Mouse (Mus musculus) adrenal gland, postnatal 10 days (tissue): ENCODE results near the gene Jmjd8. TPM values are rescaled to one million over a fixed set of nuclear protein-coding genes. Genes with fewer than 3 reads are reported as not detected.

Source experiments
- DNase-seq: peaks from one replicate; pipeline ENCODE4 v3.0.0; 2021; ENCODE audit warnings: mixed read lengths
- total RNA-seq, 2 experiments: library from RNA; stranded (reverse); gene quantifications; 2 replicates each; pipeline ENCODE4 v1.2.3; 2021

Jmjd8 gene
- total RNA-seq, 2 experiments from 2014 or later = 54.9 to 62.3 TPM

DNA sequence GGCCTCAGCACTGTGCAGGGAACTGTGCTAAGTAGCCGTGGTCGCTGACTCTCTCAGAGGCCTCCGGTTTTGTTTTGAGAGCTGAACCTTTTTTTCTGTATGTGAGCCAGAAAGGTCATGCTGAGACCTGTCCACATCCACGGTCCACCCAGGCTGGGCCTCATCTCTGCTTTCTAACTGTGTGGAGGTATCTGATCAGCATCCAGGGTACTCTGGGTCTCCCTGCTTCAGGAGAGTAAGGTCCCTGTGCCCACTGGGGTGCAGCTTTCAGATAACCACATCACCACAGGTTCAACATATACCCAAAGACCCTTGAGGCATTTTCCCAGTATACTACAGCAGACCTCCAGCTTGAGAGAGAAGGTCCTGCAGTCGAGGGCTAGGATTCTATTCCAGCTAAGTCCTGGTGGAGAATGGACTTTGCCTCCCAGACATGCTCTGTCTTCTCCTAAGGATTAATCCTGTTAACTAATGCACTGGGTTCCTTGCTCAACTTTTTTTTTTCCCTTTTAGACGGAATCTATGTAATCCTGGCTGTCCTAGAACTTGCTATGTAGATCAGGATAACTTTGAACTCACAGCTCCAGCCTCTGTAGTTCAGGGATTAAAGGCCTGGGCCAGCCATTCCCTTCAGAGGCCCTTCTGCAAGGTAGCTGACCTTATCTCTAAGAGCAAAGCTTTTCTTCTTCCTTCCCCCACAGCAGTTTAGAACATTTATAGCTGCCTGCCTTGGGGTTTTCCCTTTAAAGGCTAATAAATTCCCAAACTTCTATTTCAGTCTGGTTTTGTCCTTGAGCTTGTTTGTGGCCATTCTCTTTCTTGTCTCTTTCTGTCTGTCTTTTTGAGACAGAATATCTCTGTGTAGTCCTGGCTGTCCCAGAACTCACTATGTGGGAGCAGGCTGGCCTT lies 33.3 kb downstream of the Jmjd8 start:
- no peak for DNase-seq

DNA sequence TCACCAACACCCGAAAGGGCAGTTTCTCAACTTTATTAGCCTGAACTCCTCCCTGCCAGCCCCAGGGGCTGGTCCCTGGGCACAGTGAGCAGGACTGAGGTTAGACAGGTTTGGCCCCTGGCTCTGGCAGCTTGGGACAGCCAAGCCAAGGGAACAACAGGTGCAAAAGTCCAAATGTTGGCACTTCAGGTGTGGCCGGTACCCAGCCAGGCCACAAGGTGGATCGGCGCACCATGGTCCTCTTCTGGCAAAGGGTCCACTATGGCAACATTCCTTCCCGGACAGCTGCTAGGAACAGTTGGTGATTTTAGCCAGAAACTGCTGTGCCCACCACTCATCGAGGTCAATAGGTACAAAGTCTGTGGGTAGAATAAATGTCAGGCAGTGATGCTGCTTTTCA lies 35.0 kb downstream of the Jmjd8 start:
- no peak for DNase-seq

DNA sequence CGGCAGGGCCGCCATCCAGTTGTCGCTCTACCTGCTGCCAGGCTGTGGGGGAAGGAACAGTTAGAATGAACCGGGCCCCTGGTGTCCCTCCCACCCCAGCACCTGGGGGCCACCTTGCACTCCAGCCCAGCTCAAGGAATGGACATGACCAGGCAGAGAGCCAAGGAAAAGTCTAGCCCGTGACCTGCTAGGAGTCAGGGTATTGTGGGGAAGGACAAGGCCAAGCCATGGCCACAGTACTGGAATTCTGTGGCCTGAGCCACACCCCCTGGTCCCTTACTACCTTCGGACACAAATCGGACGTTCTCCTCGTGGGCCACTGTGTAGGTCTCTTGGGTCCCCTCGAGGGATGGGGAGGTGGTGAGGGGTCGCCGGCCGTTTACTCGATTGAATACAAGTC lies 35.6 kb downstream of the Jmjd8 start:
- DNase-seq = peak; percentile 45

DNA sequence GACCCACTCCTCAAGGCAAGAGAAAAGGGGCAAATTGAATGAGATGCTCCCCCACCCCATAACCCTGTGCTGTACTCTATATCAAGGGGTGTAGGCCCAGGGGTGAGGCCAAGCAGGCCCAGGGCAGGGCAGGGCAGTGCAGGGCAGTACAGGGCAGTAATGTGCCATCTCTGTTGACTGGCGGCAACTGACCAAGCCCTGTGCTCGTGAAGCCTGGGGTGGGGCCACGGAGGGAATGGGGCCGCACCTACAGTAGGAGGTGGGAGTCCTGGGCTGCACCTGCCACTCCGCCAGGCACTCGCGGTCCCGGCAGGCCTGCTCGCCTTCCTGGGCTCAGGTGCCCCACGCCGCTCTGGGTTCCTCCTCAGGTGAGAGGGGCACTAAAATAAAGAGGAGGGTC lies 36.6 kb downstream of the Jmjd8 start:
- no peak for DNase-seq

DNA sequence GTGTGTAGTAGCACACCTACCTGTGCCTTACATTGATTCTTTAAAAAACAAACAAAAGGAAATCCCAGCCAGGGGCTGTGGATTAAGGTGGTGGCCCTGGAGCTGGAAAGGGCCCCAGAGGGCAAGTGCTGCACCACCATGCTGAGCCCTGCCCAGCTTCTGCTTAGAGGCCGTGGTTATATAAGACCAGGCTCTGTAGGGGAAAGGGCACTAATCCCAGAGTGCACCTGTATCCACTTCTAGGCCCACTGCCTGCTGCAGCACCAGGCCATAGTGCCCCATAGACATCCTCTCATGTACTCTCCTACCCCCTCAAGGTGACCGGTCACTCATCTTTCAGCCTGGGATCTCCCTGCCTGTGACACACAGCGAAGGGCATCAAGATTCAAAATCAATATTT lies 37.5 kb downstream of the Jmjd8 start:
- DNase-seq = peak; percentile 56

DNA sequence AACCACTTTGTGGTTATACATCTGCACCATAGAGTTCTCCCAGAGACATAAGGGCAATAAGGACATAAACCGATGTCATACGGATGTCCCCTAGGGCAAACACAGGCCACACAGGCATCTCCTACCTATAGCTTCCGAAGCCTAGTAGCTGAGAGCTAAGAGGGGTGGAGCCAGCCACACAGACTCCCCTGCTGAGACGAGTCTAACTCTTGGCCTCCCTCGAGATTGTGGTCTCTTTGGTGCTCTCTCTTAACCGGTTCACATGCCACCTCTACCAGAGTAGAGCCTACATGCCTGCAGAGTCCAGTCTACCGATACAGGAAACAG lies 38.8 kb downstream of the Jmjd8 start:
- no peak for DNase-seq

DNA sequence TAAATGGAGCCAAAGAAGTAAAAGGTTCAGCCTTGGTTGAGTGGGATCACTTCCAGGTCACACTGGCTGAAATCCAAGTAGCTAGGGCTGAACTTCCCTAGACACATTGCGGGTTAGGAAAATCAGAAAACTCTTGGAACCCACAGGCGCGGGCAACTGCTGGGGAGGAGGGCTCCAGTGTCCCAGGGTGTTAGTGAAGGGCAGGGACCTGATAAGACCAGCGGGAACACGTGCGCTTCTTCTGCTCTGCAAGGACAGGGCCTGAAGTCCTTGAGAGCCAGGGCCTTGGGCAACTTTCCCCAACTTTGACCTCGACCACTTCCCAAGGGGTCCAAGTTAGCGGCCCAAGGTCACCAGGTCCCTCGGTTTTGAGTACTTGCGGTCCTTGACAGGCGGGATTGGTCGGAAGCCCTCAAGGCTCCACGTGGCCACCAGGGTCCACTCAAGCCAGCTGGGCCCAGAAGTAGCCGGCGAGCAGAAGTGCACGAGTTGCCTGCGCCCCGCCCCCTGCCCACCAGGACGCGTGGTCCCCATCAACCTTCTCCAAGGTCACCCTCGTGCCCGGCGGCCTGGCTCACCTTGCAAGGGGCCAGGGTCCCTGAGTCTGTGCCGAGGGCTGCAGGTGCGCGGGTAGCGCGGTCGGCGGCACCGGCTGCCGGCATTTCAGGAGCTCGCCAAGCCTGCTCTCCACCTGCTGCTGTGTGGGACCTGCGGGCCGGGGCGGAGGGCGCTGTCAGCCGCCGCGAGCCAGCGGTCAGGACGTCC lies 39.4 kb downstream of the Jmjd8 start:
- peak; percentile 88 for DNase-seq

DNA sequence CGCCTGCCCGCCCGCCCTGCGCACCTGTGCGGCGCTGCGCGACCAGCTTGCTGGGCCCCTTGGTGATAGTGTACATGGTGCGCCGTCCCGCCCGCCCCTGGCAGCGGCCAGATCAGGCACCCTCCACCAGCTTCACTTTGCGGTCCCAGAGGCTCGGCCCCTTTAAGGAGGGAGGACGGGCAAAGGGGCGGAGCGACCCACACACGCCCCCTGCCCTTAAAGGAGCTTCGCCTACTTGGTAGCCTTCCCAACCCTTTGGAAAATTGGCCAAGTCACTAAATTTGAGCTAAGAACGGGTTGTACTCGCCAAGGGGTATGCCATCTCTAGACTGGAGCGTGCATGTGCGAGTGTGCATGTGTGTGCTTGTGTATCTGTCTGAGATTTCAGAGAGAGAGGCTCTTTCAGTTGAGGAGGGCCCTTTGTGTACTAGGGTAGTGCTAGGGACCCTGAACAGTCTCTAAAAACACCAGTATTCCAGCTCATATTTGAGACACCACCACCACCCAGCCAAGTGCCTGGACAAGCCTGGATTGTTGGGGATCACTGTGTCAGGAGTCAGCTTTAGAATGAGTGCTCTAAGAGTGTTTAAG lies 40.0 kb downstream of the Jmjd8 start, which contains the start of gene Mcrip2:
TSS of gene Mcrip2 (minus strand) at position 164 of the 591 bp plus-strand sequence.
- peak; percentile 92 for DNase-seq

DNA sequence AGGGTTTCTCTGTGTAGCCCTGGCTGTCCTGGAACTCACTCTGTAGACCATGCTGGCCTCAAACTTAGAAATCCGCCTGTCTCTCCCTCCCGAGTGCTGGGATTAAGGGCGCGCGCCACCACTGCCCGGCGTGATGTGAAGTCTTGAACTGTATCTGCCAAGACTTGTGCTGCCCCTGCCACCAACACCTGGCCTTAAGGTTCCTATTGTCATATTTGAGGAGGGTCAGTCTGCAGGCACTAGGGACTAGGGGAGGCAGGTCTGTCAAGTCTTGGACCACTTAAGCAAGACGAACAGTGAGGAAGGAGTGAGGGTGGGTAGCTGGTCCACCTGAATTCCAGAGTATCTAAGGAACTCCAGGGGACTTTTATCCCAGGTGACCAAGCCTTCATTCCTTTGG lies 40.8 kb downstream of the Jmjd8 start:
- no peak for DNase-seq

DNA sequence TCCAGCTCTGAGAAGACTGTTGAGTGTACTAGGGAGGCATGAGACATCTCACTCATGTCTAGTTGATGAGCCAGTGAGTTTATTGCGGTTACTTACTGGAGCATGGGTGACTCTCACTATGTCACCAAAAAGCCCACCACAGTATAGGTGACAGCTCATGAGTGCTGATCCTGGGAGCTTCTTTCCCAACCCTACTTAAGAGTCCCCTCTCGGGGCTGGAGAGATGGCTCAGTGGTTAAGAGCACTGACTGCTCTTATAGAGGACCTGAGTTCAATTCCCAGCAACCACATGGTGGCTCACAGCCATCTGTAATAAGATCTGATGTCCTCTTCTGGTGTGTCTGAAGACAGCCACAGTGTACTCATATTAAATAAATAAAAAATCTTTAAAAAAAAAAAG lies 41.3 kb downstream of the Jmjd8 start:
- DNase-seq = no peak

DNA sequence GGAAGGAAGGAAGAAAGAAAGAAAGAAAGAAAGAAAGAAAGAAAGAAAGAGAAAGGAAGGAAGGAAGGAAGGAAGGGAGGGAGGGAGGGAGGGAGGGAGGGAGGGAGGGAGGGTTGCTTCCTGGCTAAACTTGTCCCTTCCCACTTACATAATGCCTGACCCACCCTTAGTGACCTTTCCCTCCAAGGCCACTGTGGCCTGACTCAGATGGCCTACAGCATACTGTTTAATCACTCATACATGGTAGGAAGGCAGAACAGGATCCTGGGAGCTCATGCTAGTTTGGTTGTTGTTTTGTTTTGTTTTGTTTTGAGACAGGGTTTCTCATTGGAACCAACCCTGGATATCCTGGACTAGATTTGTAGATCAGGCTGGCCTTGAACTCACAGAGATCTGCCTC lies 42.9 kb downstream of the Jmjd8 start:
- peak; percentile 69 for DNase-seq

DNA sequence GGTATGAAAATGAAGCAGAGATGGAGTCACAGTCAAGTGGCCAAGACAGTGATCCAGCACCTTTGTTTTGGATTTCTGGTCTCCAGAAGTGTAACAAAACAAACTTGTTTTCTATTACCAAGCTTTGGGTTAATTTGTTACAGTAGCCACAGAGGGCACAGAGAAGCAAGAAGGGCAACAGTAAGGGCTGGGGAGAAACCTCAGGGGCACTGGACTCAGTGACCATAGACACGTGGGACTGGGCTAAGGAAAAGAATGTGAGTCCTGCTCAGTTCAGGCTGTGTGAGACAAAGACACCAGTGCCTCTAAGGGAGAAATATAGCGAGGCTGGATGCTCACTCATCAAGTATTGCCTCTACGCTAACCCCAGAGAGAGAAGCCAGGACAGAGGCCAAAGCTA lies 44.0 kb downstream of the Jmjd8 start:
- no peak for DNase-seq

DNA sequence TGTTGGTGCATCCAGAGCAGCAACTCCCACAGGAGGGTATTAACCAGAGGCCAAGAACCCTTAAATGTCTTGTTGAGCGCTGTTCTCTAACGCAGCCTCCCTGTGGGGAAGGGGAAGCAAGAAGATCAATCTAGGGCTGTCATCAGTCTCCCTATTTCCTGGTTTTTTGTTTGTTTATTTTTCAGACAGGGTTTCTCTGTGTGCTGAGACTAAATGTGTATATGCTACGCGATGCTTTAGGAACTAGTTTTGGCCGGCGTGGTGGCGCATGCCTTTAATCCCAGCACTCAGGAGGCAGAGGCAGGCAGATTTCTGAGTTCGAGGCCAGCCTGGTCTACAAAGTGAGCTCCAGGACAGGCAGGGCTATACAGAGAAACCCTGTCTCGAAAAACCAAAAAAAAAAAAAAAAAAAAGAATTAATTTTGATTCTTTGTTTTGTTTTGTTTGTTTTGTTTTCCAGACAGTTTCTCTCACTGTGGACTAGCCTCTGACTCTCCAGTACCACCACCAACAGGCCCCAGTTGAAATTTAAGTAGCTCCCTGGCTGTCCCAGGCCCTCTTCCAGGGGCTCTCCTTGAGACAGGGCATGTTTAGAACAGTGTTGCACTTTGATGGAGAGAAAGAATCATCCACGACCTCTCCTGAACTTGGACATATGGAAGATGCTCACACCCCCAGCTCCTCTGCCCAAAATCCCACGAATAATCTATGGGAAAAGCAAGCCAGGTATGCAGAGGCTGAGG lies 44.9 kb downstream of the Jmjd8 start:
- DNase-seq = no peak

DNA sequence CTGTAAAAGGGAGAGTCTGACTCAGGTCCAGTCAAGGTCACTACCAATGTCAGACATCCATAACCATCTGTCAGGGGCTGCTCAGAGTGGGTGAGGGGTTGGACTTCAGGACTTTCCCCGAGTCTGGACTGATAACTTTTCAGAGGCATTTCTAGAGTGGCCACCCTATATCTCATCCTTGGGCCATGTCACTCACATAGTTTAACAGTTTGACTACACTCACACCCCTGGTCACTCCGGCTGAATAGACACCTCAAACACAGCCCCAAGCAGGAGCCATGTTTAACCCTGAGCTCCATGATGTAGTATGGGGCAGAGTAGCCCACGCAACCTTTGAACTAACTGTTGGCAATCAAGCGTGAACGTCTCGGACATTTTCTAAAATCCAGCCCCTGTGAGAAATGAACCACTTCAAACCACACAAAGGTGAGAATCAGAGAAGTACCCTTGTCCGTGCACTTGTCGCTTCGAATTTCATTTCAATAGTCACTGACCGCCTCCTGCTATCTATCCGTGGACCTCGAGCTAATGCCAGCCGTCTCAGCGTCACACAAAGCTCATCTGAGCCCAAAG lies 45.6 kb downstream of the Jmjd8 start:
- DNase-seq = peak; percentile 44

DNA sequence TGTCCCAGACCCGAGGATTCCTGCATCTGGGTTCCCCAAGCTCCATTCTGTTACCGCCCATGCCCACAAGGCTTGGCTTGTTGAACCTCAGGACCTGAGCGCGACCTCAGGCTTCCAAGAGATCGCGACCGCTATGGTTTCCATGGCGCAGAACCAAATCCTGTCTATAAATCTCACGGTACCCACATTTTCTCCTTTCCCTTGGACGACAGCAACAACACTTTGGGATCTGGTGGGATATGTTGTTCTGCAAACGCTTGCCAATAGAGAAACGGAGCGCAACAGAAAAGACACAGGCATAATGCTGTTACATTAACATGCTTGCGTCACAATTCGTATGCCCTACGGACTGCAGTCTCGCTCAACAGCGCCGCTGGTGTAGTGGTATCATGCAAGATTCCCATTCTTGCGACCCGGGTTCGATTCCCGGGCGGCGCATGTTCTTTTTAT lies 46.1 kb downstream of the Jmjd8 start, which contains the start of gene Mettl26:
TSS of gene Mettl26 (plus strand) at position 354 of the 450 bp plus-strand sequence.
- DNase-seq = peak; percentile 96

DNA sequence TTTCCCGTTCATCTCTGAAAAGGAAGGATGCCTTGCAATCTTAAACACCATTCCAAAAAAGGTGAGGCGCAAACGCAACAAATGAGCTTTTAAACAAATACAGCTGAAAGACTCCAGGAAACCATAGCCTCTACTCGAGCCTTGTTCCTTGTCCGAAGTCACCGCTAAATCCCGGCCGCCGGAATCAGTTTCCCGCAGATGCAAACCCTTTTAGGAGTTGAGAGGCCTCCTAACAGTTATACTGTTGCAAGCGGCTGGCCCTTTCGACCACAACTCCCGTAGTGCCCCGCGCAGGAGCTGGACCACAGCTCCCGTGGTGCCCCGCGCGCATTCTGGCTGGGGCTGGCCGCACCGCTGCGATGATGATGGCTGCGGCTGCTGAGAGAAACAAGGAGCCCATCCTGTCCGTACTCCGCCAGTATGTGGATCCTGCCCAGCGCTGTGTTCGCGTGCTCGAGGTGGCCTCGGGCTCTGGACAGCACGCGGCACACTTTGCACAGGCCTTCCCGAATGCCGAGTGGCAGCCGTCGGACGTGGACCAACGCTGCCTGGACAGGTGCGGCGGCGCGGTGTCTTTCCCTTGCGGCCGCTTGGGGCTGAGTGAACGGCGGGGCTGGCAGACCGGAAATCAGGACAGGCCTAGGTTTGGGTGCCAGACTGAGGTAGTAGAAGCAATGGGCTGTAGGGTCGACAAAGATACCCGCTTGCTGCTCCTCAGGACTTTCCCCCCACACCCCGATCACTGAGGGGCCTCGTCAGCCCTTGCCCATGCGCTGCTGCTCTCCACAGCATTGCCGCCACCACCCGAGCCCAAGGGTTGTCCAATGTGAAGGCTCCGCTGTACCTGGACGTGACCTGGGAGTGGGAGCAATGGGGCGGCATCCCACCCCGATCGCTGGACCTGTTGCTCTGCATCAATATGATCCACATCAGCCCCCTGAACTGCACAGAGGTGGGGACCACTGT lies 46.8 kb downstream of the Jmjd8 start:
- DNase-seq = peak; percentile 93

DNA sequence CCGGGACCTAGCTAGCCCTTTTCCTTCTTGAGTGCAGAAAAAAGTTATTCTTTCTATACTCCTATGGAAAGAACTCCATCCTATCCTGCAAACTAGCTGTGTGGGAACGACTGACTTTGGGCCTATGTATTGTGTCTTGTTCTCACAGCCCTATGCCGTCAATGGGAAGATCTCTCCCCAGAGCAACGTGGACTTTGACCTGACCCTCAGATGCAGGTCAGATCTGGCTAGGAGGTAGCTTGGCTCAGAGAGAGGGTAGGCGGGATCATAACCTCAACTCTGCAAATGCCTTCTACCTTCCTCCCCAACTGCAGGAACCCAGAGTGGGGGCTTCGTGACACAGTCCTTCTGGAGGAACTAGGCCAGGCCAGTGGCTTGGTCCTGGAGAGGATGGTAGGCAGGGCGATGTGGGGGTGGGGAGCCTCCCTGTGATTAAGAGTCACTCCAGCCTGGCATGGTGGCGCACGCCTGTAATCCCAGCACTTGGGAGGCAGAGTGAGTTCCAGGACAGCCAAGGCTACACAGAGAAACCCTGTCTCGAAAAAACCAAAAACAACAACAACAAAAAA lies 47.8 kb downstream of the Jmjd8 start:
- DNase-seq = peak; percentile 24

DNA sequence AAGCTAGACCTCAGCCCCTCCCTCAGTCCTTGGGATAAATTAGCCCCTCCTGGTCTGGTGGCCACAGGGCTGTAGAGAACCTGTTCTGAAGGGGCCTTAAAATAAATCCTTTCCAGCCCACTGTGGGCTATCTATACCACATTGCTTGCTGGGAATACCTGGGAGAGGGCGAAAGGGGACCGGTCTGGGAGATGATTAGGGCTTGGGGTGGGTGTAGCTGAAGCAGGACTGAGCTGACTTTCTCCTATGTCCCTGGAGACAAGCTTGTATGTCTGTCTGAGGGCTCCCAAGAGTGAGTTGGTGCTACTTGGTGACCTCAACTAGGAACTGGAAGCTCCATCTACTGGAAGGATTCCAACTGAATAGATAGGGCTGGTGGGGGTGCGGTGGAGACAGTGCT lies 48.4 kb downstream of the Jmjd8 start:
- DNase-seq = no peak

DNA sequence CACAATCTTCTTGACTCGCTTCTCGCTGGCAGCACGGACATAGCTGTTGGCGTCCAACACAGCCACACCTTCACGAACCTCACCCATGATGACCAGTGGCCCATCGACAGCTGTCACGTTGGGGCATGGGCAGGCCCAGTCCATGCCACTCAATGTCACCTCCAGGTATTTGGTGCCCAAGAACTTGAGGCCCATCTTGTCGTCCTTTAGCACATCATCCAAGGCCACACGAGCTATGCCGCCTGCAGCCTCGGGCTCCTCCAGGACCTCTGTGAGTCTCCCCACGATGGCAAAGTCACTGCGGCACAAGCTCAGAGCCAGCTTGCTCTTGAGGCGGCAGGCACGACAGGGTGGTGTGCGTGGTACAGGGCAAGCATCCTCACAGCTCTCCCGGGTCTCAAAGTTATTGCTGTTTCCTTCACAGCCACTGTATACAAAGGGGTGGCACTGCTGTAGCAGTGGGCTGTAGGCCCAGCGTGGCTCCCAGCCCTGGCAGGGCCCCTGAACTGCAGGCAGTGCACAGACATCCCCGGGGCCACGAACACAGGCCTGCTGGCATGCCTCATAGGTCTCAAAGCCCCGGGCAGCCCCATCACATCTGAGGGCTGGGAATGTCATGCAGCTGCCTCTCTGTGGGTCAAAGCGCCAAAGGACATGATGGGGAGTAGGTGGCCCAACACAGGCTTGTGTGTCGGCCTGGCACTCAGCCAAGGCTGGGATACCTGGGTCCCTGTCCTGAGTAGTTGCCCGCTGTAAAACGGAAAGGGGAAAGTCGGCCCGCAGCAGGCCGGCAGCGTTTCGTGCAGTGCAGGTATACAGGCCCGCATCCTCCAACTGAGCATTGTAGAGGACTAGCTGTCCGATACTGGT lies 49.3 kb downstream of the Jmjd8 start:
- no peak for DNase-seq
